Mouse (Mus musculus) midbrain, embryonic 11.5 days (tissue): ENCODE results near the gene Cenpn. TPM values are rescaled to one million over a fixed set of nuclear protein-coding genes. Genes with fewer than 3 reads are reported as not detected.

Experiments used
- ATAC-seq: fragments of 200-750 bp; cut with Nextera tagmentation; 2 replicates; pipeline ENCODE4 v1.8.0; 2017; ENCODE audit warnings: moderate TSS enrichment, moderate library complexity; ENCODE audit not compliant: low FRiP score
- DNase-seq: peaks from one replicate; pipeline ENCODE4 v3.0.0; 2015; ENCODE audit warnings: low spot score; ENCODE audit errors: missing footprints
- H3K27ac ChIP-seq: fragments of 300-500 bp; sonication (generic); 2 replicates; pipeline ENCODE4 v1.5.1; 2014; ENCODE audit warnings: low read depth, low read length
- H3K27me3 ChIP-seq: fragments of 300-500 bp; sonication (generic); 2 replicates; pipeline ENCODE4 v1.6.1; 2014; ENCODE audit warnings: mild to moderate bottlenecking, low read length, moderate library complexity, mixed read lengths; ENCODE audit not compliant: control insufficient read depth, insufficient read depth
- H3K36me3 ChIP-seq: fragments of 300-500 bp; sonication (generic); 2 replicates; pipeline ENCODE4 v1.6.1; 2014; ENCODE audit warnings: mild to moderate bottlenecking, low read length, moderate library complexity, mixed read lengths; ENCODE audit not compliant: control insufficient read depth, insufficient read depth
- H3K4me1 ChIP-seq: fragments of 300-500 bp; sonication (generic); 2 replicates; pipeline ENCODE4 v1.6.1; 2014; ENCODE audit warnings: low read length; ENCODE audit not compliant: control insufficient read depth, insufficient read depth
- H3K4me2 ChIP-seq: fragments of 300-500 bp; sonication (generic); 2 replicates; pipeline ENCODE4 v1.6.1; 2014; ENCODE audit warnings: mild to moderate bottlenecking, moderate library complexity
- H3K4me3 ChIP-seq: fragments of 300-500 bp; sonication (generic); 2 replicates; pipeline ENCODE4 v1.5.1; 2014; ENCODE audit warnings: low read depth, low read length
- H3K9ac ChIP-seq: fragments of 300-500 bp; sonication (generic); 2 replicates; pipeline ENCODE4 v1.6.1; 2014; ENCODE audit warnings: low read length
- H3K9me3 ChIP-seq: fragments of 300-500 bp; sonication (generic); 2 replicates; pipeline ENCODE4 v1.6.1; 2016; ENCODE audit warnings: low read length; ENCODE audit not compliant: control insufficient read depth
- WGBS: fragments of 180-500 bp; shearing (Covaris S2); extraction: QIAGEN DNeasy Blood & Tissue Kit; methylation state at CpG from one replicate; pipeline ENCODE4 v1.1.7; 2014; 5-methylcytosine and 5-hydroxymethylcytosine counted together
- polyA plus RNA-seq: library from polyadenylated mRNA; unstranded; fragments of >200 nt; fragmentation: Nextera tagmentation; extraction: Ambion mirVana; gene quantifications from 2 replicates; pipeline ENCODE4 v1.2.1, GENCODE M21; 2014

Cenpn gene
- polyA plus RNA-seq, 1 experiment from 2014 or later = 54.0 TPM

DNA sequence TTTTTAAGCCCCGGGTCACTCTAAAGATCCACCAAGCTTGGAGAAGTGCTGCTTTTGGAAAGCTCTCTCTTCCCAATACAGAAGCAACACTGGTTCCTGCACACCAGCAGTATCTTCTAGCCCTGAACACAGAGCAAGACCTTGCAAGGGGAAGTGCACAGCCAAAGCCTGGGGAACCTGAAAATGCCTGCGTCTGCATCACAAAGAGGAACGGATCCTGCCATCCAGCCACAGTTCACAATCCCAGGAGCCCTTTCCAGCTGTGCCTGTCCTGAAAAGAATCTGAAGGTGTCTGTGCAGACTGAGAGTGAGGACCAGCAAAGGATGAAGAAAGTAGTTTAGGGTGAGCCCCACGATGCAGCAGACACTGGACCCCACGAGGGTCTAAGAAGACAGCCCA is 53.5 kb downstream of the Cenpn start:
- 38% methylated on average over 5 of the region's 5 CpGs for WGBS
- no peaks in the 10 kb centered on the region for H3K36me3 ChIP-seq
- no peaks in the 10 kb centered on the region for H3K9me3 ChIP-seq
- no peak overlapping the region for H3K27ac ChIP-seq
- H3K4me2 ChIP-seq = no peak overlapping the region
- no peak for ATAC-seq
- peaks cover 4% of the 10 kb centered on the region; the same call in 1 of the 2 replicates for H3K4me1 ChIP-seq
- H3K9ac ChIP-seq = 0 out of 2 replicates have a peak overlapping the region, but pooled peaks have one; percentile 5
- H3K4me3 ChIP-seq = no peak overlapping the region
- DNase-seq = no peak
- H3K27me3 ChIP-seq = no peaks in the 10 kb centered on the region

DNA sequence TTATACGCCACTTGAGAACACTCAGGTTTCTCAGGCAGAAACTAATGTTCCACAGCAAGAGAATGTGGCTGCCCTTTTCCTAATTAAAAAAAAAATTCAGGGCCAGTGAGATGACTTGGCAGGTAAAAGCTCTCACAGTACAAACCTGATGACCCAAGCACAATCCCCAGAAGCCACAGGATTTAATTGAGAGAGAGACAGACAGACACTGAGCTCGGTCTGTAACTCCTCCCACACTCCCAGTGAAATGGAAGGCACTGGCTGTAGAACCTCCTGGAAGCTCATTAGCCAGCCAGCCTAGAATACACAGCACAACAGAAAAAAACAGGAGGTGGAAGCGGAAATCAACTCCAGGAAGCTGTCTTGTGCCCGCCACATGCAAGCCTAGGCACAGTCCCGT is 54.1 kb downstream of the Cenpn start:
- H3K9me3 ChIP-seq = no peaks in the 10 kb centered on the region
- H3K4me2 ChIP-seq = no peak overlapping the region
- no peak overlapping the region for H3K4me3 ChIP-seq
- 0 out of 2 replicates have a peak overlapping the region, but pooled peaks have one; percentile 5 for H3K9ac ChIP-seq
- ATAC-seq = no peak
- no peak overlapping the region for H3K27ac ChIP-seq
- H3K4me1 ChIP-seq = peaks cover 4% of the 10 kb centered on the region; the same call in 1 of the 2 replicates
- no peak for DNase-seq
- H3K27me3 ChIP-seq = no peaks in the 10 kb centered on the region
- no peaks in the 10 kb centered on the region for H3K36me3 ChIP-seq
- WGBS = 63% methylated on average over 5 of the region's 5 CpGs

DNA sequence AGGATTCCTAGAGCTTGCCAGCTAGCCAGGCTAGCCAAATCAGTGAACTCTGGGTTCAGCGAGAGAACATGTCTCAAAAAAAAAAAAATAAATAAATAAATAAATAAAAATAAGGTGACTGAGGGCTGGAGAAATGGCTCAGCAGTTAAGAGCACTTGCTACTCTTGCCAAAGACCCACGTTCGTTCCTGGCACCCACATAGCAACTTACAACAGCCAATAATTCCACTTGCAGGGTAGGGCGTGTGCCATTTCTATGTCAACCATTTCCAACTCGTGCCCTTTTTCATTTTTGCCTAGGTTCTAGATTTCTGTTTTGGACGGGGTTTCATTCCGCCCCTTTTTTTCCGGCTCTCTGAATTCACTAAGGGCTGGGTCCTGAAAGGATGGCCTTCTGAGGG is 56.5 kb downstream of the Cenpn start:
- H3K27ac ChIP-seq = no peak overlapping the region
- H3K4me3 ChIP-seq = peak overlapping the region; percentile 58
- ATAC-seq = no peak
- peak overlapping the region; percentile 59 for H3K4me2 ChIP-seq
- DNase-seq = no peak
- WGBS = 31% methylated on average over 8 of the region's 8 CpGs
- H3K9ac ChIP-seq = peak overlapping the region; percentile 49; the same call in 1 of the 2 replicates
- peaks cover 4% of the 10 kb centered on the region; the same call in 1 of the 2 replicates for H3K4me1 ChIP-seq
- H3K9me3 ChIP-seq = no peaks in the 10 kb centered on the region
- no peaks in the 10 kb centered on the region for H3K27me3 ChIP-seq
- no peaks in the 10 kb centered on the region for H3K36me3 ChIP-seq

DNA sequence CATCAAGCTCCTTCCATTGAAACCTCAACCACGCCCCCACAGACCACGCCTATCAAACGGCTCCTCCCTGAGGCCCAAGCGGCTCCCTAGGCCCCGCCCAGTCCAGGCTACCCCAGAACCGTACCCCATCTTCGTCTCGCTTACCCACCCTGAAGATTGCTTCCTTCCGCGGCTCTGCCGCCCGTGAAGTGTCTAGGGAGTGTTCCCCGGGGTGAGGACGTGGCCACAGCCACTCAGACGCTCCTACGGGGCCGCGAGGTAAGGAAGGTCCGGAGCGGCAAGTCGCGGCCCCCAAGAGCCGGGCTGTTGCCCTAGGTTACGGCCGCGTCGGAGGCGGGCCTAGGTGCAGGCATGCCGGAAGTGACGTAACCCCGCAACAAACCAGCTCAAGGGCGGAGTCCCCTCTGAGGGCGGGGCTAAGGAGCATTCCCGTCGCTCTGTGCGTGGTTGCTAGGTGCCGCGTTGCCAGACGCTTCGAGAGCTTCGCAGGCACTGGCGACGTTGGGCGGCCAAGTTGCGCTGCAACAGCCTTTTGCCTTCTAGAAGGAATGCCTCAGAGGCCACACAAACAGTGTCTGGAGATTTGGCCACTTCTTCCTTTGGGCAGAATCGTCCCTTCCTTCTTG is 57.2 kb downstream of the Cenpn start, which contains the start of gene 1700030J22Rik:
TSS of gene 1700030J22Rik (minus strand) at position 329 of the 626 bp plus-strand sequence.
- Histone ChIP-seq H3K4me2 (peak within 1 kb of the TSS; percentile 59), H3K27ac (no peak within 1 kb of the TSS), H3K27me3 (no peaks in the 10 kb centered on the region), H3K9ac (peak within 1 kb of the TSS; percentile 49; the same call in 1 of the 2 replicates), H3K9me3 (no peaks in the 10 kb centered on the region), H3K36me3 (no peaks in the 10 kb centered on the region), H3K4me3 (peak within 1 kb of the TSS; percentile 58), H3K4me1 (peaks cover 4% of the 10 kb centered on the region; the same call in 1 of the 2 replicates)
- DNase-seq (peak; percentile 100), ATAC-seq (peak; percentile 99)
- WGBS = under 1% methylated on average over 46 of the region's 46 CpGs

DNA sequence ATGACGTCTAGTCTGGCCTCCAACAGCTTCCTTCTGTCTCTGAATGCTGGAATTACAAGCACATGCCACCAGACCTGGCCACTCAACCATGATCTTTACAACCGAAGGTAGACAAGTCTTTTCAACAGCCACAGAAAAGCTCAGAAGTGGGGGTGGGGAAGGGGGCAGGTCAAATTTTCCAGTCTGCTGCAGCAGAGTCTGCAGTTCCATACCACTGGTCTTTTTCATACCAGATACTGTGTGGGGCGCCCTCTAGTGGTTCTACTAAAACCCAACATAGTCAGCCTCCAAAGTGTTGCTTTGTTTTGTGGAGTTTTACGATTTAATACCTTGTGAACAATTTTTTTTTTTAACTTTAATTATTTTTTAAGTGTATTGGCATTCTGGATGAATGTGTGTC is 58.6 kb downstream of the Cenpn start:
- Histone ChIP-seq H3K4me2 (no peak overlapping the region), H3K4me3 (no peak overlapping the region), H3K36me3 (no peaks in the 10 kb centered on the region), H3K9ac (no peak overlapping the region), H3K9me3 (no peaks in the 10 kb centered on the region), H3K27me3 (no peaks in the 10 kb centered on the region), H3K4me1 (peaks cover 4% of the 10 kb centered on the region; the same call in 1 of the 2 replicates), H3K27ac (no peak overlapping the region)
- 17% methylated on average over 4 of the region's 4 CpGs for WGBS
- ATAC-seq = no peak
- DNase-seq = peak; percentile 95

DNA sequence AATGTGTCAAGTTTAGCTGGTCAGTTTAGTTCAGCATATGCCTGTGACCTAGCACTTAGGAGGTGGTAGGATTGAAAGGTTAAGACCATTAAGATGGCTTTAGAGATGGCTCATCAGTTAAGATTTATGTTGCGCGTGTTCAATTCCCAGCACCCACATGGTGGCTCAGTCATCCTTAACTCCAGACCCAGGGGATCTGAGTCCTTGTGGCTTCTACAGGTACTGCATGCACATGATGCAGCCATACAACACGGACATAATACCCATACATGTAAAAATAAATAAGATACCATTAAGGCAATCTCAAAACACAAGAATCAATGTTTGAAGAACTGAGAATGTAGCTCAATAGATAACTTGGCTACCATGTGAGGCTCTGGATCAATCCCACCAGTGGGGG is 68.3 kb downstream of the Cenpn start:
- WGBS = 96% methylated on average over 3 of the region's 3 CpGs
- Histone ChIP-seq H3K4me1 (peaks cover 7% of the 10 kb centered on the region), H3K4me2 (no peak overlapping the region), H3K27me3 (no peaks in the 10 kb centered on the region), H3K27ac (no peak overlapping the region), H3K36me3 (0 out of 2 replicates have a peak, but pooled peaks cover 2% of the 10 kb centered on the region), H3K4me3 (no peak overlapping the region), H3K9me3 (no peaks in the 10 kb centered on the region), H3K9ac (no peak overlapping the region)
- DNase-seq (peak; percentile 26), ATAC-seq (no peak)

Other genes with a start within 250 kb of the Cenpn start
- gene Cdyl2, start 188.7 kb upstream of the Cenpn start, polyA plus RNA-seq = 4.3 and 4.6 TPM in 2 replicates
- gene Cmc2, start 275 bp upstream of the Cenpn start, polyA plus RNA-seq = 77.6 and 79.5 TPM in 2 replicates
- gene Atmin, start 21.7 kb downstream of the Cenpn start, polyA plus RNA-seq = 16.8 and 17.5 TPM in 2 replicates
- 2.7 and 3.8 TPM in 2 replicates for gene 1700030J22Rik, start 57.2 kb downstream of the Cenpn start, polyA plus RNA-seq
- gene Gcsh, start 71.8 kb downstream of the Cenpn start, polyA plus RNA-seq = 146 and 158 TPM in 2 replicates
- not detected in 2 replicates for gene Pkd1l2, start 160.7 kb downstream of the Cenpn start, polyA plus RNA-seq
- 0.18 and 0.28 TPM in 2 replicates for gene Bco1, start 174.1 kb downstream of the Cenpn start, polyA plus RNA-seq
- gene Gan, start 236.4 kb downstream of the Cenpn start, polyA plus RNA-seq = 2.2 and 2.3 TPM in 2 replicates